In genomic region chr13:18164182-18164581, GRCm38 (mm10) we compare ENCODE assay signal across 28 mouse cellular contexts.
"Had no signal": no experiment of that assay in that cellular context is flagged by ENCODE, and none has a peak within 500 bp of the region (broad histone marks: within the 10 kb centered on the region; RNA-seq: fewer than 3 reads in every experiment).

No protein-coding gene starts in this region.

- H3K9me3 ChIP-seq: embryonic facial prominence, embryonic 10.5 days; embryonic facial prominence, embryonic 12.5 days; embryonic facial prominence, embryonic 13.5 days; embryonic facial prominence, embryonic 15.5 days; forebrain, embryonic 10.5 days; forebrain, embryonic 12.5 days; forebrain, embryonic 13.5 days; forebrain, embryonic 15.5 days had no signal

- H3K27ac ChIP-seq: embryonic facial prominence, embryonic 10.5 days; embryonic facial prominence, embryonic 12.5 days; embryonic facial prominence, embryonic 13.5 days; embryonic facial prominence, embryonic 15.5 days; forebrain, embryonic 10.5 days; forebrain, embryonic 12.5 days; forebrain, embryonic 13.5 days; forebrain, embryonic 15.5 days; gastrocnemius, adult 2 months; heart, adult 2 months had no signal

- H3K4me3 ChIP-seq: embryonic facial prominence, embryonic 10.5 days; embryonic facial prominence, embryonic 12.5 days; embryonic facial prominence, embryonic 13.5 days; embryonic facial prominence, embryonic 15.5 days; erythroblast, embryonic 14.5 days; forebrain, embryonic 10.5 days; forebrain, embryonic 12.5 days; forebrain, embryonic 13.5 days; forebrain, embryonic 15.5 days; gastrocnemius, adult 2 months; heart, adult 2 months had no signal

- H3K9ac ChIP-seq: embryonic facial prominence, embryonic 12.5 days; embryonic facial prominence, embryonic 13.5 days; embryonic facial prominence, embryonic 15.5 days; forebrain, embryonic 12.5 days; forebrain, embryonic 13.5 days; forebrain, embryonic 15.5 days; forebrain, postnatal 0 days had no signal

- H3K4me1 ChIP-seq: embryonic facial prominence, embryonic 10.5 days; embryonic facial prominence, embryonic 12.5 days; embryonic facial prominence, embryonic 13.5 days; embryonic facial prominence, embryonic 15.5 days; forebrain, embryonic 10.5 days; forebrain, embryonic 12.5 days; forebrain, embryonic 13.5 days; forebrain, embryonic 15.5 days had no signal

- H3K36me3 ChIP-seq: embryonic facial prominence, embryonic 10.5 days; embryonic facial prominence, embryonic 12.5 days; embryonic facial prominence, embryonic 13.5 days; embryonic facial prominence, embryonic 15.5 days; forebrain, embryonic 10.5 days; forebrain, embryonic 12.5 days; forebrain, embryonic 15.5 days had no signal

- DNase-seq: cerebellum, adult 2 months; cerebellum, adult 8-10 months; cerebellum, adult 9-10 months; cerebellum, adult 9-11 months; cerebellum, postnatal 10 days; cerebellum, postnatal 14 days; cerebellum, postnatal 25 days; cerebellum, postnatal 36 days; embryo, embryonic 11 days; forebrain, postnatal 0 days; gastrocnemius, adult 2 months; gastrocnemius, postnatal 10 days; gastrocnemius, postnatal 14 days; gastrocnemius, postnatal 25 days; gastrocnemius, postnatal 36 days; heart, adult 18-20 months; heart, adult 2 months had no signal

- H3K4me2 ChIP-seq: embryonic facial prominence, embryonic 12.5 days; embryonic facial prominence, embryonic 13.5 days; embryonic facial prominence, embryonic 15.5 days; forebrain, embryonic 12.5 days; forebrain, embryonic 13.5 days; forebrain, embryonic 15.5 days had no signal

- ATAC-seq: forebrain, embryonic 13.5 days; forebrain, embryonic 14.5 days; forebrain, embryonic 15.5 days; forebrain, embryonic 16.5 days; forebrain, postnatal 0 days had no signal

- H3K27me3 ChIP-seq: embryonic facial prominence, embryonic 15.5 days; forebrain, embryonic 12.5 days; forebrain, embryonic 13.5 days; forebrain, embryonic 15.5 days had no signal
